Mouse (Mus musculus): ENCODE measurements around the gene Pigc. TPM values are rescaled to one million over a fixed set of nuclear protein-coding genes. Genes with fewer than 3 reads are reported as not detected.

Gene Pigc
- 22.6 TPM for polyA plus RNA-seq (2015; fragmentation: Illumina TruSeq; extraction: RNeasy Lipid Tissue Mini Kit (QIAGEN cat#74804); ENCODE audit: low read depth, low replicate concordance)

DNA sequence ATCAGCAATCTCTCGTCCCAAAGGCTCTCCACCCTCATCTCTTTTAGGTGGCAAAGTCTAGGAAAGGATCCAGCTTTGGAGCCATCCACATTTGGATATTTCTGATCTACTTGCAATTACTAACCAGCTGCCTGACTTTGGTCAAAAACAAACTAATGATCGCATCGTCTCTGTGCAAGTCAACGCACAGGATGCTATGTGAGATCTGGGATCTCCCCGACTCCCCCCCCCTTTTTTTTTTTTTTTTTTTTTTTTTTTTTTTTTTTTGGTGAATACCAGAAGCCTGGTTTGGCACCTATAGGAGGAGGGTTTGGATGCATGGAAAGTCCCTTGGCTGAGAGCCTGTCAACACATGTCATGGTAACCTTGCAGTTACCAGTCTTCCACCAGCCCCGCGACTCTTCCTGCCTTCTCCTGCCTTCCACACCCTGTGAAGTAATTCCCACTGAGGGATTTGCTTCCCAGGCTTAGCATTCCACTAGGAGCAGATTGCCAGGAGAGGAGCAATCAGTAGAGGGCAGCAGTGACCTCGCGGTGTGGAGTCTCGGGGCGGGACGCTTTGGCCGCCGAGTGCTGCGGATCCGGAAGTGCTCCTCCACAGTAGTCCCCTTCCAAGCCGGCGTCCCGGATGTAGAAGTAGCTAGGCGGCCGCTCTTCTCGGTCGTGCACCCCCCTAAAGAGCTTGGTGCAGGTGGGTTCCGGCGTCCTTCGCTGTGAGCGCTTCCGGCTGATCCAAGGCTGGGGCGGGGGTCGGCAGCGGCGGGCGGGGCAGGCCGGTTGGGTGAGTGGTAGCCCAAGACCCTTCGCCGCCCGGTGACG lies at the start of gene Pigc:
Gene Pigc (plus strand): TSS at position 598 of the 819 bp plus-strand sequence.

DNA sequence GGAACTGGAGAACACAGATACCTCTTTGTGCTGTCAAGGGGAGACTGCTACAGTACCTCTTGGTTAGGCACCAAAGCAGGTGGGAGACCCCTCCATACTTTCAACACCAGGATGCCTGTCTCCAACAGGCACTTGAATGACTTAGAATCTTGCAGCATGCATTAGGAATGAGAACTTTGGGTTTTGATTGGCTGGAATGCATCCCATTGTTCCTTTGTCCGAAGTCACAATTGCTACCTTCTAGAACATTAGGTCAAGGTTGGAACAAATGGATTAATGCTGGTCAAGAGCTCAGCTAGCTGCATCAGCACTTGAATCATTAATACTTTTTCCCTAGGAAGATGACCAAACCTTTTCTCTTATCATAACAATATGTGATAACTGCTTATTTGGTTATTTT lies 10.6 kb downstream of the Pigc start, which contains the start of gene 4930558K02Rik:
Gene 4930558K02Rik (minus strand): TSS at position 101 of the 400 bp plus-strand sequence.

Other genes with a start within 250 kb of the Pigc start
- gene Fasl, start 180.7 kb upstream of the Pigc start, polyA plus RNA-seq (2015; fragmentation: Illumina TruSeq; extraction: RNeasy Lipid Tissue Mini Kit (QIAGEN cat#74804); ENCODE audit: low read depth, low replicate concordance): not detected
- 21.2 TPM for gene Suco, start 92.5 kb upstream of the Pigc start, polyA plus RNA-seq (2015; fragmentation: Illumina TruSeq; extraction: RNeasy Lipid Tissue Mini Kit (QIAGEN cat#74804); ENCODE audit: low read depth, low replicate concordance)
- not detected for gene 4930558K02Rik, start 10.4 kb downstream of the Pigc start, polyA plus RNA-seq (2015; fragmentation: Illumina TruSeq; extraction: RNeasy Lipid Tissue Mini Kit (QIAGEN cat#74804); ENCODE audit: low read depth, low replicate concordance)